Mouse (Mus musculus): ENCODE measurements around the gene Gm4737.

DNA sequence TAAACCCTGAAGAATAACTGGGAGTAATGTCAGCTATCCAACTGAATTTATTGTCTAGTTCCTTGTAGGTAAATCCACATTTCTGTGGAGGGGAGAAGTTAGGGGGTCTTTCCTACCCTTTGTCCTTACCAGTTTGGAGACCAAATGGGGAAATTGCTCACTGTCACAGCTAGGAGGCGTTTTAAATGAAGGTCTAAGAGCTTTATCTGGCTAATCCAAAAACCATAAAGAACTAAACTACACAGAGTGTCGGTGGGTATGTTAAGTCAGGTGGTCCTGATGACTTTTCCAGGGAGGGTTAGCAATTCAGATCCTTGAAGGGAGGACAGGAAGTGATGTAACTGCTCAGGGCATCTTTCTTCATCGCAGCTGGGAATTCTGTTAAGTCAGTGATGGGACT, 34.3 kb downstream of the Gm4737 start:
- TF ChIP-seq CTCF (IDR thresholded peaks at IDR 0.05; ENCODE audit: low read depth, low read length) (no peak), TAL1 (conservative IDR thresholded peaks at IDR 0.05; ENCODE audit: low read depth, low read length) (no peak), GATA2 (IDR thresholded peaks at IDR 0.05; ENCODE audit: borderline replicate concordance, low read depth, low read length) (no peak)

Data from G1E (cell line).